Comparison of ENCODE assay signal across 8 mouse cellular contexts in genomic region chr2:15054945-15055637, GRCm38 (mm10). TPM values are rescaled to one million over a fixed set of nuclear protein-coding genes. Genes with fewer than 3 reads are reported as not detected.
DNase-seq lines count a peak whose midpoint lies in the region; ATAC-seq and TF ChIP-seq lines count a peak whose summit lies in the region.

TSS of gene Nsun6 (minus strand) at chr2:15055069.

- H3K9ac ChIP-seq in heart, embryonic 12.5 days = peak within 1 kb of the TSS; percentile 91
- H3K9ac ChIP-seq in kidney, embryonic 16.5 days (replicated peaks; ENCODE audit: low read length) = peak within 1 kb of the TSS; percentile 97
- peak within 1 kb of the TSS; percentile 83 for H3K9ac ChIP-seq in liver, adult 2 months (ENCODE audit: low read depth, low read length)

- no peaks in the 10 kb centered on the region for H3K36me3 ChIP-seq in erythroblast, embryonic 14.5 days (ENCODE audit: control insufficient read depth)
- H3K36me3 ChIP-seq in heart, embryonic 12.5 days = 0 out of 2 replicates have a peak, but pooled peaks cover 2% of the 10 kb centered on the region
- no peaks in the 10 kb centered on the region for H3K36me3 ChIP-seq in kidney, embryonic 16.5 days (ENCODE audit: insufficient read depth, low read length)
- peaks cover 8% of the 10 kb centered on the region for H3K36me3 ChIP-seq in liver, adult 2 months (ENCODE audit: control insufficient read depth, insufficient read depth, low read length)

- peak; percentile 67 for TF ChIP-seq CTCF in liver, adult 2 months (IDR thresholded peaks at IDR 0.05; ENCODE audit: low read depth, low read length)

- peak; percentile 99 for ATAC-seq in heart, embryonic 12.5 days (ENCODE audit: insufficient number of reproducible peaks, low FRiP score)
- peak; percentile 99 for ATAC-seq in kidney, embryonic 16.5 days (ENCODE audit: low FRiP score, low TSS enrichment)
- peak; percentile 95 for ATAC-seq in monocyte, adult 5-6 weeks (replicated peaks; ENCODE audit: insufficient number of reproducible peaks, low FRiP score, low TSS enrichment, poor library complexity, severe bottlenecking)

- under 1% methylated on average over 75 of the region's 75 CpGs for WGBS in heart, embryonic 12.5 days
- under 1% methylated on average over 74 of the region's 75 CpGs for WGBS in kidney, embryonic 16.5 days
- under 1% methylated on average over 75 of the region's 75 CpGs for WGBS in liver, adult 2 months

- DNase-seq in CD4-positive, CD25-positive, alpha-beta regulatory T cell, adult 2 months (ENCODE audit: low read depth, low spot score) = peak; percentile 99
- DNase-seq in brain, embryonic 18.5 days (ENCODE audit: low read depth, low spot score) = peak; percentile 94
- peak; percentile 81 for DNase-seq in liver, adult 2 months (ENCODE audit: extremely low read depth, low read depth, low spot score)
- DNase-seq in spleen, postnatal 36 days (ENCODE audit: low spot score in 2 of 2) = peak; percentile 96 to 97

- peaks cover 7% of the 10 kb centered on the region for H3K79me2 ChIP-seq in liver, adult 2 months (ENCODE audit: control insufficient read depth, insufficient read depth, low read length)

- H3K4me2 ChIP-seq in heart, embryonic 12.5 days = peak within 1 kb of the TSS; percentile 70
- peak within 1 kb of the TSS; percentile 71 for H3K4me2 ChIP-seq in kidney, embryonic 16.5 days (replicated peaks; ENCODE audit: low read depth, low read length)

- no peaks in the 10 kb centered on the region for H3K9me3 ChIP-seq in erythroblast, embryonic 14.5 days (ENCODE audit: control insufficient read depth, low read length)
- H3K9me3 ChIP-seq in heart, embryonic 12.5 days (replicated peaks) = no peaks in the 10 kb centered on the region
- H3K9me3 ChIP-seq in kidney, embryonic 16.5 days (ENCODE audit: low read length) = no peaks in the 10 kb centered on the region

- H3K4me1 ChIP-seq in erythroblast, embryonic 14.5 days (ENCODE audit: control insufficient read depth) = peaks cover 29% of the 10 kb centered on the region
- peaks cover 19% of the 10 kb centered on the region for H3K4me1 ChIP-seq in heart, embryonic 12.5 days (replicated peaks)
- peaks cover 23% of the 10 kb centered on the region for H3K4me1 ChIP-seq in kidney, embryonic 16.5 days (ENCODE audit: insufficient read depth, low read length)
- peaks cover 11% of the 10 kb centered on the region for H3K4me1 ChIP-seq in liver, adult 2 months (ENCODE audit: control insufficient read depth, insufficient read depth, low read length)

- H3K4me3 ChIP-seq in erythroblast, embryonic 14.5 days (replicated peaks) = peak within 1 kb of the TSS; percentile 95
- peak within 1 kb of the TSS; percentile 74 for H3K4me3 ChIP-seq in heart, embryonic 12.5 days
- peak within 1 kb of the TSS; percentile 94 for H3K4me3 ChIP-seq in kidney, embryonic 16.5 days (ENCODE audit: low read length)
- peak within 1 kb of the TSS; percentile 73 for H3K4me3 ChIP-seq in liver, adult 2 months (ENCODE audit: insufficient read depth, low read depth, low read length)

- peak within 1 kb of the TSS; percentile 89 for H3K27ac ChIP-seq in heart, embryonic 12.5 days (ENCODE audit: poor library complexity, severe bottlenecking)
- H3K27ac ChIP-seq in kidney, embryonic 16.5 days (ENCODE audit: low read length) = peak within 1 kb of the TSS; percentile 96
- H3K27ac ChIP-seq in liver, adult 2 months (replicated peaks; ENCODE audit: insufficient read depth, low read depth, low read length) = peak within 1 kb of the TSS; percentile 87

- no peaks in the 10 kb centered on the region for H3K27me3 ChIP-seq in erythroblast, embryonic 14.5 days (ENCODE audit: control insufficient read depth)
- no peaks in the 10 kb centered on the region for H3K27me3 ChIP-seq in heart, embryonic 12.5 days (replicated peaks)
- no peaks in the 10 kb centered on the region for H3K27me3 ChIP-seq in kidney, embryonic 16.5 days (ENCODE audit: insufficient read depth, low read length)
- no peaks in the 10 kb centered on the region for H3K27me3 ChIP-seq in liver, adult 2 months (ENCODE audit: control insufficient read depth, insufficient read depth, low read length)

- TF ChIP-seq POLR2A in liver, adult 2 months (IDR thresholded peaks at IDR 0.05; ENCODE audit: extremely low read depth, insufficient read depth, low read length) = peak; percentile 75

RNA-seq across cellular contexts. Expression of gene Nsun6, which starts in this region (rescaled TPM):
- polyA plus RNA-seq in erythroblast, embryonic 14.5 days (2012) = 0.26 TPM in 1 of 2 replicates, not detected in the other
- polyA plus RNA-seq in heart, embryonic 12.5 days (2016; fragmentation: Nextera tagmentation; extraction: Ambion mirVana) = 6.8 and 8.3 TPM in 2 replicates
- polyA plus RNA-seq in kidney, embryonic 16.5 days (2015; fragmentation: Nextera tagmentation; extraction: Ambion mirVana) = 9.9 and 13.0 TPM in 2 replicates
- total RNA-seq in liver, adult 2 months (2014; rRNA removed) = 4.8 and 5.8 TPM in 2 replicates
- 0.80 and 1.5 TPM in 2 replicates for polyA plus RNA-seq in liver, adult 2 months (2012; rRNA removed)
- total RNA-seq in monocyte, adult 5-6 weeks (2017) = 16.4 to 34.6 TPM (median 18.0 TPM) in 3 replicates

Comparison
In these comparisons a context has a peak if more than half of its experiments do, and no peak if none do; other contexts are left out.
1. Peak in every context shown above with its lines: DNase-seq, ATAC-seq, H3K4me3 ChIP-seq and H3K27ac ChIP-seq.